Mouse (Mus musculus) lung, postnatal 14 days (tissue): ENCODE measurements at regions not wholly inside any gene's neighbourhood (a gene's known extent, or its start where the extent isn't known, plus 50 kb on each side); places are given as distances from the start of the nearest gene placed in this dataset.
A peak's percentile ranks its signal among the peaks of the same experiment; 100 is the strongest.

ENCODE experiments used
- DNase-seq: peaks from one replicate; pipeline ENCODE4 v3.0.0; 2021

- DNase-seq = no peak
These were observed 1182.7 kb upstream of the A1bg start for GRCm38 (mm10) chr15:62105483-62105882.

GRCm38 (mm10) chr15:62104653-62105052 is 1181.8 kb upstream of the A1bg start:
- peak; percentile 49 for DNase-seq

- DNase-seq = no peak
These were observed 1176.9 kb upstream of the A1bg start for GRCm38 (mm10) chr15:62099683-62100082.

GRCm38 (mm10) chr15:62098791-62099660 is 1176.2 kb upstream of the A1bg start:
- peak; percentile 13 for DNase-seq

GRCm38 (mm10) chr15:62096778-62097177 is 1174.0 kb upstream of the A1bg start:
- DNase-seq = no peak

GRCm38 (mm10) chr15:62095198-62095597 is 1172.4 kb upstream of the A1bg start:
- DNase-seq = no peak

GRCm38 (mm10) chr15:62093672-62094071 is 1170.9 kb upstream of the A1bg start:
- no peak for DNase-seq

- no peak for DNase-seq
These were observed 1169.9 kb upstream of the A1bg start for GRCm38 (mm10) chr15:62092671-62093185.

GRCm38 (mm10) chr15:62091746-62092659 is 1169.2 kb upstream of the A1bg start:
- DNase-seq = no peak

GRCm38 (mm10) chr15:62091144-62091543 is 1168.3 kb upstream of the A1bg start:
- DNase-seq = no peak

GRCm38 (mm10) chr15:62088341-62088740 is 1165.5 kb upstream of the A1bg start:
- DNase-seq = no peak

- no peak for DNase-seq
These were observed 1164.9 kb upstream of the A1bg start for GRCm38 (mm10) chr15:62087755-62088154.

- DNase-seq = no peak
These were observed 1163.2 kb upstream of the A1bg start for GRCm38 (mm10) chr15:62086037-62086436.

- no peak for DNase-seq
These were observed 1160.5 kb upstream of the A1bg start for GRCm38 (mm10) chr15:62083347-62083746.

GRCm38 (mm10) chr15:62082539-62082938 is 1159.7 kb upstream of the A1bg start:
- no peak for DNase-seq

- DNase-seq = peak; percentile 69
These were observed 1156.6 kb upstream of the A1bg start for GRCm38 (mm10) chr15:62079155-62080109.

GRCm38 (mm10) chr15:62076552-62077234 is 1153.9 kb upstream of the A1bg start:
- DNase-seq = no peak

GRCm38 (mm10) chr15:62074735-62075134 is 1151.9 kb upstream of the A1bg start:
- DNase-seq = no peak

- no peak for DNase-seq
These were observed 1150.8 kb upstream of the A1bg start for GRCm38 (mm10) chr15:62073595-62073994.

- DNase-seq = no peak
These were observed 1148.5 kb upstream of the A1bg start for GRCm38 (mm10) chr15:62071311-62071710.

- no peak for DNase-seq
These were observed 1145.8 kb upstream of the A1bg start for GRCm38 (mm10) chr15:62068422-62069160.
